Mouse (Mus musculus): ENCODE measurements around the gene Zfp575.

Zfp575 gene

DNA sequence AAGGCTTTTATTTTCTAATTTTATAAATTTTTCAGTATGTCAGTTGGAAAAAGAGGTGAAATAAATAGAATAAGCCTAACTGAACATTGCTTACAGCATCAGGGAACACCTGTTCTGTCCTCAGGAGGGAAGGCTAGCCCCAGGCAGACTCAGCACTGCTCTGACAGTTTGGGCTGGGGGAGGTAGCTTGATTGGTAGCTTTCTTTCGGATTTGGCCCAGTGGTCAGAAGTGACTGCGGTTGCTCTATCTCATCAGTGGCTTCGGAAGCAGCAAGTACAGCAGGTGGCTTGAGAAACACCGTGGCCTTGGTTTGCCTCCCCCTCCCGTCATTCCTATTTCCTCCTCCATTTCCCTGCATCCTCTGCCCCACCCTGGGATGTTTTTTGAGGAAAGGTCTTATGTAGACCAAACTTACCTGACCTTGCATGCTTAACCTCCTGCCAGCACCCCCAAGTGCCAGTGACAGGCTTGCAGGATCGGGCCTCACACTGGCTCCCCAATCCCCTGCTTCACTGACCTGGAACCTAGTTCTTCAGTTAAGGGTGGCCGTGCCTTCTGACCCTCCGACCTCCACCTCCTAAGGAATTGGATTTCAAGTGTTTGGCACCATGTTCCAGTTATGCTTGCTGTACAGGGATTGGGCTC, 24.1 kb downstream of the Zfp575 start:
- no peak for DNase-seq

DNA sequence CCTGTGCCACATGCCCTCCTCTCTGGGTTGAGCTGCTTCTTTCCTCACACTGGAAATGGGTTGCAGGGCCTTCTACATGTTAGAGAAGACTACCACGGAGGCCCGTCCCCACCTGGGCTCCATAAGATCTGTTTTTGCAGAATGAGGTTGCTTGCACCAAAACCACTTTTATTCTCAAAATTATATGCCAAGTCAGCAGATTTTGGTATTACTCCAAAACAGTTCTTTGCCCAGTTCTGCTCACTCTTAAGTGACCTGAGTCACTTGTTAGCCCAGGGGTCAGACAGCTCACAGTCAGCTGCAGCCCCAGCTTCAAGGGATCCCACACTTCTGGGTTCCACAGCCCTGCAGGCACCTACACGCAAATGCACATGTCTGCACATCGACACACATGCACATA, 26.0 kb downstream of the Zfp575 start:
- no peak for DNase-seq

DNA sequence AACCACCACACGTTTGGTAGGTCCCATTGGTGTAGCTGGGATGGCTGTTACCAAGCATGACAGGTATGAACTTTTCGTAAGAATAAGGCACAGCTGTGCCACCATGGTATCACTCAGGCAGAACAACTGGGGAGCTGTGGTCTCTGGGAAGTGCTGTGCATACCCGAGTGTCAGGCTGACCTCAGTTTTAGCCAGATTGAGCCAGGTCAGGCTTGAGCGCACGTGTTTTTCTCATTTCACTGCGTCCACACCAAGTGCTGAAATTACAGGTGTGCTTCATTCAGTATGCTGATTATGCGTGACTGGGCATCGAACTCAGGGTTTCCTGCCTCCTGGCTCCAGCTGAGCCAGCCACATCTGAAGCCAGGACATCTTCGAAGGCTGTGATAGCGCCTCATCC, 31.7 kb downstream of the Zfp575 start:
- no peak for DNase-seq

DNA sequence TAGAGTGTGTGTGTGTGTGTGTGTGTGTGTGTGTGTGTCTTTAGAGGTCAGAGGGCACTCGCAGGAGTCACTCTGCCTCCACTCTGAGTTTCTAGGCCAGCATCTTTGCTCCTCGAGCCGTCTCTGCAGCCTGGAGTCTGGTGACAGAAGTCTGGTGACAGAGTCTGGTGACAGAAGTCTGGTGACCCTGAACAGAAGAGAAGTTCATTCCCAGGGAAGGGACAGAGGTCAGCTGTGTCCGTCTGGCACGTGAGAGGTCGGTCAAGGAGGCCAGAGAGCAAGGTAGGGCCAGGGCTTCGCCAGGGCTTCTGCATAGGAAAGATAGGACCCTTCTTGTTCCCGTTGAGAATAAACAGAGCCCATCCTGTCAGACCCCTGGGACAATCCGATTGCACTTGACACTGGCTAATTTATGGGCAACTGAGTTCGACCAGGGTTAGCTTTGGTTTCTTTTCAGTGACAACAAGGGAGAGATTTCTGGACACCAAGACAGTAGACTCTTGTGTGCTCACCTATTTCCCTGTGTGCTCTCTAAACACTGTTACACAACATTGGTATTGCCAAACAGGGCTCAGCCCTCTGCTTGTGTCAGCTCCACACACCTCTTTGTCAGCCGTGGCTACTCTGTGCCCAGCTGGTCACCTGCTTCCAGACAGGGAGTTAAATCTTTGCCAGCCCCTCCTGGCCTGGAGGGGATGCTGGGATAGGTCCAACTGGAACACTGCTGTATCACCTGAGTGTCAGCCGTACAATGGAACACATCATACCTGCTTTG, 35.3 kb downstream of the Zfp575 start:
- DNase-seq: no peak

DNA sequence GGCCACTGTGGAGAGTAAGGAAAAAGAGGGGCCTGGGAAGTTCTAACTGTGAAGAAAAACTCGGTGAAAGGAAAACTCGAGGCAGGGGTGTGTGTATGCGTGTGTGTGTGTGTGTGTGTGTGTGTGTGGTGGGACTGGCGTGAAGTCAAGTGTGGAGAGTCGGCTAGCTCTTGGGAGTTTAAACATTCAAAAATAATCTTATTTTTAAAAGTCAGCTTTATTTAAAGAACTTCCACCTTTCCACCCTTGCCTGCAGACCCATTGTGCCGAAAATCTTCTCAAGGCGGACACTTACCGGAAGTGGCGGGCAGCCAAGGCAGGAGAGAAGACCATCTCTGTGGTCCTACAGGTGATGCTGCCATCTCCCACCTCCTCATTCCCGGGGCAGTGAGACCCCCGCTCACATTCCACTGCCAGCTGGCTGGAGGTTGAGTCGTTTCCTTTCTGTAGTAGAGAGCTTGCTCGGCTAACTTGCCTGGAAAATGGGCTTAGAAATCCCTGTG, 39.9 kb downstream of the Zfp575 start:
- no peak for DNase-seq

DNA sequence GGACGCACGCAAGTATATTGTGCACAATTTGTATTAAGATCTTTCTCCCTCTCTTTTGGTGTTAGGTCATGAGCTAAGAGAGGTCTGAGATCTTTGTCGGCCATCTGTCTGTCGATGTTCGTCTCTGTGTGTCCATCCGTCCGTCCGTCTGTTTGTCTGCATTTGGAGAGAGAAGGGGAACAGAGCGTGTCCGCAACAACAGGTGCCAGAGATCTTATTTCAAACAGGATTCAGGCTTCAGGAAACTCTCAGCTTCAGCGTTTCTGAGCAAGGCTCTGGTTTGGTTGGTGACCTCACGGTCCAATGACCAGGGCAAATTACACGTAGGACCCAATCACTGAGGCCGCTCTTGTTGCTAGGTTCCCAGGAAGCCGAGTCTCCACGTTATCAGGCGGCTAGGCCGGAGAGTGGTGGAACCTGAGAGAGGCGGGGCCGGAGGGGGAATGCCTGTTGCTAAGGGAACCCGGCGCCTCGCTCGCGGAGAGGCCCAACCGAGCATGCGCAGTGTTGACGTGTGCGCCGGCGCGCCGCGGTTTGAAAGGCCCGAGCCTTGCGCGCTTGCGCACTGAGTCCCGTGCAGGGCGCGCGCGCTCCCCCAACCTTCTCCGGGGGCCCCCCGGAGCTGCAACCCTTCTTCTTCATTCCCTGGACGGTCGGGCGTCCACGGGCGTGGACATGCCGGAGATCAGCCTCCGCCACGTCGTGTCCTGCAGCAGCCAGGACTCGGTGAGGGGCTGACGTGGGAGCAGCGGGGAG, 40.6 kb downstream of the Zfp575 start:
- peak; percentile 100 for DNase-seq

DNA sequence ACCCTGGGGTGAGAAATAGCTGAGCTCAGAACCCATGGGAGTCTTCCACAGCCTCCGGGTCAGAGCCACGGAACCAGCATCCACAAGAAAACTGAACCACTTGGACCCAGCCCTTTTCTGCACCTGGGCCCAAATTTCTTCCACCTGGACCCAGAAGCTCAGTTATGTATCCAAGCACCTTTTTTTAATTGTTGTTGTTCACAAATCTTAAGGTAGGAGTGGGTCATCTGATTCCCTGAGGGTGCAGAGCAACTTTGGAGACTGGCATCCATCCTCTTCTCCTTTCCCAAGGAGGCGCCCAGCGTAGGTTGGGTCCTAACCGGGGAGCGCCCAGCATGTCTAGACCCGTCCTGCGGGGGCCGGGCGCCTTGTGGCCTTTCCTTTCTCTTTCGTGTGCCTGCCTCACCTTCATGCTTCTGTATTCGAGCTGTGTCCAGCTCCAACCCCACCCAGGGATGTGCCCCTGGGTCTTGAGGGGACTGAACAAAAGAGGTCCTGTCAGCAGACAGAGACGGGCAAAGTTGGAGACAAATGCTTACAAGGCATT, 41.3 kb downstream of the Zfp575 start, which contains the start of the genes Pinlyp and Xrcc1:
TSS of gene Pinlyp (minus strand) at position 51 of the 547 bp plus-strand sequence.
TSS of gene Xrcc1 (plus strand) at position 222 of the 547 bp plus-strand sequence.
- DNase-seq: no peak

DNA sequence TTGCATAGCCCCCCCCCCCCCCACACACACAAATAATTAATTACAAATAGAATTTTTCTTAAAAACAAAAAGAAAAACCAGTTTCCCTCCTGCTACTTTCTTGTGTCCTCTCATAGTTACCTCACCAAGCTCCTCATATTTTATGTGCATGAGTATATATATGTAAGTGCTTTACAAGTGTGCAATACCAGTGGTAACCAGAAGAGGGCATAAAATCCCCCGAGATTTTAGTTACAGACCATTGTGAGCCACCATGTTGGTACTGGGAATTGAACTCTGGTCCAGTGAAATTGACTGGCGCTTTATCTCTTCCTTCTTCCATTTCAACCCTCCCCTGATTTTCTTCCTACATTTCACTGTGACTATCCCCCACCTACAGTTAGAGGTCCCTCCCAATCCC, 42.9 kb downstream of the Zfp575 start:
- DNase-seq: no peak

DNA sequence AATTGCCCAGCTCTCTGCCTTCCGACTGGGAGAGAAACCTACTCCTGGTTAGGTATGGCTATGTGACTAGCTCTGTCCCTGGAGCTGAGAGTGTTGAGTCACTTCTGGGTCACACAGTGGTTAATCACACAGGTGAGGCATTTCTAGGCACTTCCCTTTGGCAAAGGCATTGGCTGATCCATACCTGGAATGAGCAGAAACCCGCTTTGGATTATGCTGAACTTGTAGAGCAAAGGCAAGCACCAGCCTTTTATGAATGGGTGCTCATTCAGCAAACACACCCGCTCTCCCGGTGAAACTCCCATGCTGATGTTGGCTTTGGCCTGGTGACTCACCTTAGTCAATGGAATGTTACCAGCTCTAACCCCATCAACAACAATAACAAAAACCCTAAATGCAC, 47.8 kb downstream of the Zfp575 start:
- no peak for DNase-seq

DNA sequence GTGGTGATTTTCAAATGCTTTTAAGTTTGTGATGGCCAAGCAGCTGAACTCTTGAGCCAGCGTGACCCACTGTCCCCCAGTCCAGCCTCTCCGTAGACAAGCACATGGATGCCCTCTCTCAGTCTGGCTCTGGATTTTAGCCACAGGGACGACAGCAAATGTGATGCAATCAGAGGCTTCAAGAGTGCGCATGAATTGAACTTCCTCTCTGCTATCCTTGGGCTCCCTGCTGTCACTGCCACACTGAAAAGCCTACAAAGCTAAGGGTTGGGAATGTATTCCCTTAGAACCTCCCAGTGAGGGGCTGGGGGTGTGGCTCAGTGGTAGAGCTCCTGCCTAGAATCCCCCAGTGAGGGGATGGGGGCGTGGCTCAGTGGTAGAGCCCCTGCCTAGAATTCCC, 48.7 kb downstream of the Zfp575 start:
- DNase-seq: no peak

DNA sequence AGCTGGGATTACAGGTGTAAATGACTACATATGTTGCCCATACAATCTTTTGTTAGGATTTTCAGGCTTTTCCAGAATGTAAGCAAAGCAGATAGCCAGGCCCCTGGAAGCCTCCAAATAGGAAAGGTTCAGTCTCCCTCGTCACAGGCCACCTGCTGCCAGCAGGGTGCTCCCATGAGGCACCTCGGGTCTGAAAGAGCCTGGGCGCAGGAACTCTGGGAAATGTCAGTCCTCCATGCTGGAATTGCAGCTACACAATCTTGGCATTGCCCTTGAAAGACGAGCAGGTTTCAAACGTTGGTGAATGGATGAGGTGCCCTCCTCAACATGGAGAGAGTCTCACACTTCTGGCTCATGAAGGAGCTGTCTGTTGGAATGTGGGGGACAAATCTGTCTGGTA, 49.3 kb downstream of the Zfp575 start:
- no peak for DNase-seq

DNA sequence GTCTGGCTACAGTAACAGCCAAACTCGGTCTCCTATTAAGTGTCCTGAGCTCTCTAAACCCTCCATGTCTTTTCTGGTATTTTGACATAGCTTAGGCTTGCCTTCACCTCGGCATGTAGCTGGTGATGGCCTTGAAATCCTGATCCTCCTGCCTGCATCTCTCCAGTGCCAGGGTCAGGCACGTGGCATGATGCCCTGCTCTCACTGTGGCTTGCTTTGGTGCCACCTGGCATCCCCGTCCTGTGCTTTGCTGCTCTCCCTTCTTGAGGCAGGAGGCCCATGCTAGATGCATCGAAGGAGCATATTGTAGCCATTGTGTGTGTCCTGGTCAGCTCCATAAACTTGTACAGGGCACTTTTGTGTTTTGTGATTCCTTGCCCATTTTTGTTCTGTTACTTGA, 49.9 kb downstream of the Zfp575 start:
- DNase-seq: no peak

DNA sequence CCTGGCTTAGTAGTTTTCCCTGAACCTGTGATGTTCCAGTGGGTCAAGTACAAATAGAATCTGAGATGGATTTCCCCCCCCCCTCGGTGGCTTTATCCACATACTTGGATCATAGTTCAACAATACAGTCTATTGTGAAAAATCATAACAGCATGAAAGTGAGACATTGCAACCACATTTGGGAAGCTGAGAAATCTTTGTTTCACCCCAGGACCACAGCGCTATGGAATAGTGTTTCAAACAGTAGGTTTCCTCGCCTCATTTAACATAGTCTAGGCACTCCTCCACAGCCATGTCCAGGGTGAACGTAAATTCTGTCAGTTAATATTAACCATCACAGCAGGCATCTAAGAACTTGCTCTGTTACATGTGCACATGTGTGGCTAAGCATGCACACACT, 50.4 kb downstream of the Zfp575 start:
- no peak for DNase-seq

DNA sequence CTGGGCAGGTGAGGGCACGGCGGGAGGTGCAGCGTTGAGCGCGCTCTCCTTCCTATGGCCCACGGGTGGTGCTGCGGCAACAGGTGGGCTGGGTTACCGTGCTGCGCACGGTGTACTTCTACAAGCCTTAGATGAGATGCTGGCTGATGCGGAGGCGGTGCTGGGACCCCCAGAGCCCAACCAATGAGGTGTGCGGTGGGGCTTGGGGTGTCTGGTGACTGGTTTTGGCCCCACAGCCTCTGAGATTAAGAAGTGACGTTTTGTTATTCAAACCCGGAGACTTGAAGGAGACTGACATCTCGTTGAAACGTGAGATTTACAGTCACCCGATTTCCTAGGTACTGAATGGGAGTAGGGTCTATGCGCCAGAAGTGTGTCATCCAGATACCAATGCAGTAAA, 53.1 kb downstream of the Zfp575 start:
- peak; percentile 28 for DNase-seq

All from embryo, embryonic 11 days (tissue).